Mouse (Mus musculus) limb, embryonic 11.5 days (tissue): ENCODE data around the gene Phykpl. TPM values are rescaled to one million over a fixed set of nuclear protein-coding genes. Genes with fewer than 3 reads are reported as not detected.
A peak's percentile ranks its signal among the peaks of the same experiment; 100 is the strongest.

Experiments
- ATAC-seq: fragments of 200-750 bp; cut with Nextera tagmentation; 2 replicates; pipeline ENCODE4 v1.8.0; 2017; ENCODE audit warnings: low read depth; ENCODE audit not compliant: insufficient number of reproducible peaks, low FRiP score, low TSS enrichment
- DNase-seq: peaks from one replicate; pipeline ENCODE4 v3.0.0-alpha.2; 2015; ENCODE audit warnings: low spot score
- H3K27ac ChIP-seq: fragments of 300-500 bp; sonication (generic); replicated peaks from 2 replicates; pipeline ENCODE4 v1.5.1; 2014; ENCODE audit warnings: low read depth, mild to moderate bottlenecking, low read length
- H3K27me3 ChIP-seq: fragments of 300-500 bp; sonication (generic); 2 replicates; pipeline ENCODE4 v1.6.1; 2014; ENCODE audit warnings: mild to moderate bottlenecking, low read length, mixed read lengths; ENCODE audit not compliant: control insufficient read depth, insufficient read depth
- H3K36me3 ChIP-seq: fragments of 300-500 bp; sonication (generic); 2 replicates; pipeline ENCODE4 v1.6.1; 2014; ENCODE audit warnings: mild to moderate bottlenecking, low read length, moderate library complexity, mixed read lengths; ENCODE audit not compliant: control insufficient read depth, insufficient read depth
- H3K4me1 ChIP-seq: fragments of 300-500 bp; sonication (generic); 2 replicates; pipeline ENCODE4 v1.6.1; 2014; ENCODE audit warnings: low read length, mixed read lengths; ENCODE audit not compliant: control insufficient read depth, insufficient read depth
- H3K4me2 ChIP-seq: fragments of 300-500 bp; sonication (generic); 2 replicates; pipeline ENCODE4 v1.6.1; 2014; ENCODE audit warnings: low read depth, mild to moderate bottlenecking, moderate library complexity; ENCODE audit not compliant: severe bottlenecking
- H3K4me3 ChIP-seq: fragments of 300-500 bp; sonication (generic); 2 replicates; pipeline ENCODE4 v1.5.1; 2014; ENCODE audit warnings: low read depth, low read length
- H3K9ac ChIP-seq: fragments of 300-500 bp; sonication (generic); 2 replicates; pipeline ENCODE4 v1.6.1; 2014; ENCODE audit warnings: mild to moderate bottlenecking, low read length
- H3K9me3 ChIP-seq: fragments of 300-500 bp; sonication (generic); 2 replicates; pipeline ENCODE4 v1.6.1; 2016; ENCODE audit warnings: low read length; ENCODE audit not compliant: control insufficient read depth
- WGBS: fragments of 180-500 bp; shearing (Covaris S2); extraction: QIAGEN DNeasy Blood & Tissue Kit; methylation state at CpG from one replicate; pipeline ENCODE4 v1.1.7; 2014; 5-methylcytosine and 5-hydroxymethylcytosine counted together
- polyA plus RNA-seq: library from polyadenylated mRNA; unstranded; fragments of >200 nt; fragmentation: Nextera tagmentation; extraction: Ambion mirVana; gene quantifications from 2 replicates; pipeline ENCODE4 v1.2.1, GENCODE M21; 2014

Gene Phykpl
- polyA plus RNA-seq, 1 experiment from 2014 or later: 11.0 TPM

GRCm38 (mm10) chr11:51577587-51577986 is 7.0 kb upstream of the Phykpl start:
- 87% methylated on average over 7 of the region's 7 CpGs for WGBS
- Histone ChIP-seq H3K4me2 (no peak overlapping the region), H3K36me3 (no peaks in the 10 kb centered on the region), H3K4me1 (no peaks in the 10 kb centered on the region), H3K4me3 (no peak overlapping the region), H3K9me3 (no peaks in the 10 kb centered on the region), H3K27me3 (no peaks in the 10 kb centered on the region), H3K27ac (no peak overlapping the region), H3K9ac (no peak overlapping the region)
- DNase-seq (no peak), ATAC-seq (no peak)

- H3K4me1 ChIP-seq: peaks cover 3% of the 10 kb centered on the region
- ATAC-seq: no peak
- DNase-seq: no peak
- no peak overlapping the region for H3K4me2 ChIP-seq
- H3K27me3 ChIP-seq: no peaks in the 10 kb centered on the region
- H3K36me3 ChIP-seq: no peaks in the 10 kb centered on the region
- WGBS: 74% methylated on average over 4 of the region's 4 CpGs
- no peaks in the 10 kb centered on the region for H3K9me3 ChIP-seq
- no peak overlapping the region for H3K9ac ChIP-seq
- H3K27ac ChIP-seq: no peak overlapping the region
- no peak overlapping the region for H3K4me3 ChIP-seq
These were observed 5.5 kb upstream of the Phykpl start for GRCm38 (mm10) chr11:51579024-51579423.

GRCm38 (mm10) chr11:51582713-51583112 is 1.8 kb upstream of the Phykpl start:
- Histone ChIP-seq H3K27ac (no peak overlapping the region), H3K9ac (no peak overlapping the region), H3K4me2 (no peak overlapping the region), H3K27me3 (no peaks in the 10 kb centered on the region), H3K4me1 (peaks cover 11% of the 10 kb centered on the region), H3K9me3 (no peaks in the 10 kb centered on the region), H3K4me3 (no peak overlapping the region), H3K36me3 (peaks cover 6% of the 10 kb centered on the region; the same call in 1 of the 2 replicates)
- DNase-seq (peak; percentile 90), ATAC-seq (no peak)
- WGBS: 18% methylated on average over 8 of the region's 8 CpGs

GRCm38 (mm10) chr11:51584057-51584430 is 513 bp upstream of the Phykpl start:
- DNase-seq: no peak
- Histone ChIP-seq H3K27ac (peak overlapping the region; percentile 85), H3K4me3 (peak overlapping the region; percentile 58), H3K9ac (peak overlapping the region; percentile 76), H3K4me1 (peaks cover 11% of the 10 kb centered on the region), H3K9me3 (no peaks in the 10 kb centered on the region), H3K27me3 (no peaks in the 10 kb centered on the region), H3K36me3 (peaks cover 11% of the 10 kb centered on the region; the same call in 1 of the 2 replicates), H3K4me2 (peak overlapping the region; percentile 86)
- ATAC-seq: peak; percentile 12; the same call in 1 of the 2 replicates
- 28% methylated on average over 9 of the region's 9 CpGs for WGBS

- ATAC-seq (no peak), DNase-seq (peak; percentile 49)
- Histone ChIP-seq H3K9me3 (no peaks in the 10 kb centered on the region), H3K4me2 (peak overlapping the region; percentile 86), H3K4me3 (peak overlapping the region; percentile 58; the same call in 1 of the 2 replicates), H3K4me1 (peaks cover 11% of the 10 kb centered on the region), H3K27ac (peak overlapping the region; percentile 85; the same call in 1 of the 2 replicates), H3K27me3 (no peaks in the 10 kb centered on the region), H3K36me3 (peaks cover 20% of the 10 kb centered on the region), H3K9ac (peak overlapping the region; percentile 76)
- WGBS: 69% methylated on average over 8 of the region's 8 CpGs
These were observed 1.2 kb downstream of the Phykpl start for GRCm38 (mm10) chr11:51585608-51586252.

GRCm38 (mm10) chr11:51586411-51586810 is 1.9 kb downstream of the Phykpl start:
- Histone ChIP-seq H3K27me3 (no peaks in the 10 kb centered on the region), H3K9me3 (no peaks in the 10 kb centered on the region), H3K27ac (no peak overlapping the region), H3K4me3 (no peak overlapping the region), H3K36me3 (peaks cover 25% of the 10 kb centered on the region), H3K4me1 (peaks cover 11% of the 10 kb centered on the region), H3K4me2 (no peak overlapping the region), H3K9ac (no peak overlapping the region)
- DNase-seq: peak; percentile 33
- 94% methylated on average over 13 of the region's 13 CpGs for WGBS
- no peak for ATAC-seq

- DNase-seq (no peak), ATAC-seq (no peak)
- no peak overlapping the region for H3K4me3 ChIP-seq
- 100% methylated on average over 1 of the region's 1 CpGs for WGBS
- no peak overlapping the region for H3K4me2 ChIP-seq
- peaks cover 30% of the 10 kb centered on the region for H3K36me3 ChIP-seq
- H3K9me3 ChIP-seq: no peaks in the 10 kb centered on the region
- no peak overlapping the region for H3K27ac ChIP-seq
- no peaks in the 10 kb centered on the region for H3K27me3 ChIP-seq
- H3K9ac ChIP-seq: no peak overlapping the region
- H3K4me1 ChIP-seq: peaks cover 11% of the 10 kb centered on the region
These were observed 2.5 kb downstream of the Phykpl start for GRCm38 (mm10) chr11:51587059-51587458.

- peaks cover 10% of the 10 kb centered on the region for H3K4me1 ChIP-seq
- DNase-seq (no peak), ATAC-seq (no peak)
- H3K4me2 ChIP-seq: no peak overlapping the region
- no peaks in the 10 kb centered on the region for H3K27me3 ChIP-seq
- no peaks in the 10 kb centered on the region for H3K9me3 ChIP-seq
- H3K36me3 ChIP-seq: peaks cover 42% of the 10 kb centered on the region
- H3K9ac ChIP-seq: no peak overlapping the region
- 94% methylated on average over 3 of the region's 3 CpGs for WGBS
- H3K27ac ChIP-seq: no peak overlapping the region
- H3K4me3 ChIP-seq: no peak overlapping the region
These were observed 4.3 kb downstream of the Phykpl start for GRCm38 (mm10) chr11:51588833-51589232.

GRCm38 (mm10) chr11:51590002-51590401 is 5.4 kb downstream of the Phykpl start:
- ATAC-seq (no peak), DNase-seq (no peak)
- Histone ChIP-seq H3K9ac (no peak overlapping the region), H3K4me3 (no peak overlapping the region), H3K4me1 (peaks cover 5% of the 10 kb centered on the region), H3K27me3 (no peaks in the 10 kb centered on the region), H3K27ac (no peak overlapping the region), H3K4me2 (no peak overlapping the region), H3K9me3 (no peaks in the 10 kb centered on the region), H3K36me3 (peaks cover 44% of the 10 kb centered on the region)
